In genomic region chr11:50850989-50851601, GRCm38 (mm10) we compare ENCODE assay signal across 9 mouse cellular contexts. TPM values are rescaled to one million over a fixed set of nuclear protein-coding genes. Genes with fewer than 3 reads are reported as not detected.
DNase-seq lines count a peak whose midpoint lies in the region; ATAC-seq and TF ChIP-seq lines count a peak whose summit lies in the region.
"Had no signal": no experiment of that assay in that cellular context is flagged by ENCODE, and none has a peak within 500 bp of the region (broad histone marks: within the 10 kb centered on the region; RNA-seq: fewer than 3 reads in every experiment).

No protein-coding gene starts in this region.

- TF ChIP-seq CTCF in ES-Bruce4 (IDR thresholded peaks at IDR 0.05; ENCODE audit: low read depth, low read length), result no peak

- H3K9ac ChIP-seq in heart, embryonic 11.5 days (ENCODE audit: low read depth, low read length), result 0 out of 2 replicates have a peak overlapping the region, but pooled peaks have one; percentile 28
- peak overlapping the region; percentile 27 for H3K9ac ChIP-seq in ES-Bruce4 (ENCODE audit: low read depth, poor library complexity, severe bottlenecking)
- H3K9ac ChIP-seq in embryonic facial prominence, embryonic 14.5 days (ENCODE audit: low read depth, low read length), result peak overlapping the region; percentile 44
- peak overlapping the region; percentile 11; the same call in 1 of the 2 replicates for H3K9ac ChIP-seq in intestine, embryonic 16.5 days (ENCODE audit: low read depth, low read length)
- peak overlapping the region; percentile 59; the same call in 1 of the 2 replicates for H3K9ac ChIP-seq in midbrain, embryonic 14.5 days (replicated peaks; ENCODE audit: low read length)

- no peak overlapping the region for H3K27ac ChIP-seq in heart, embryonic 11.5 days (ENCODE audit: low read depth, low read length)
- H3K27ac ChIP-seq in ES-Bruce4 (ENCODE audit: insufficient read depth, low read length), result no peak overlapping the region
- H3K27ac ChIP-seq in embryonic facial prominence, embryonic 14.5 days (replicated peaks; ENCODE audit: low read depth, low read length), result no peak overlapping the region
- no peak overlapping the region for H3K27ac ChIP-seq in intestine, embryonic 16.5 days (ENCODE audit: low read length)
- H3K27ac ChIP-seq in midbrain, embryonic 14.5 days (replicated peaks; ENCODE audit: low read depth, low read length), result no peak overlapping the region

- ATAC-seq in heart, embryonic 11.5 days (replicated peaks; ENCODE audit: insufficient number of reproducible peaks, low FRiP score, low TSS enrichment), result no peak
- ATAC-seq in embryonic facial prominence, embryonic 14.5 days (ENCODE audit: low read depth), result no peak
- ATAC-seq in intestine, embryonic 16.5 days, result peak; percentile 46; the same call in 1 of the 2 replicates
- ATAC-seq in midbrain, embryonic 14.5 days (ENCODE audit: low FRiP score, low TSS enrichment), result 0 out of 2 replicates have a peak, but pooled peaks have one; percentile 6

- H3K4me1 ChIP-seq in heart, embryonic 11.5 days (ENCODE audit: control insufficient read depth, insufficient read depth, low read length), result peaks cover 8% of the 10 kb centered on the region
- peaks cover 1% of the 10 kb centered on the region for H3K4me1 ChIP-seq in ES-Bruce4 (ENCODE audit: control insufficient read depth, insufficient read depth, low read length)
- H3K4me1 ChIP-seq in embryonic facial prominence, embryonic 14.5 days (ENCODE audit: control insufficient read depth, insufficient read depth, low read length), result peaks cover 6% of the 10 kb centered on the region; the same call in 1 of the 2 replicates
- H3K4me1 ChIP-seq in intestine, embryonic 16.5 days (ENCODE audit: control insufficient read depth, insufficient read depth, low read length), result peaks cover 10% of the 10 kb centered on the region
- peaks cover 8% of the 10 kb centered on the region for H3K4me1 ChIP-seq in midbrain, embryonic 14.5 days (ENCODE audit: control insufficient read depth, insufficient read depth, low read length)

- peaks cover 3% of the 10 kb centered on the region; the same call in 1 of the 2 replicates for H3K9me3 ChIP-seq in heart, embryonic 11.5 days (replicated peaks; ENCODE audit: control insufficient read depth, low read length)
- H3K9me3 ChIP-seq in ES-Bruce4 (replicated peaks; ENCODE audit: control insufficient read depth, insufficient read depth, low read length, poor library complexity, severe bottlenecking), result no peaks in the 10 kb centered on the region
- peaks cover 3% of the 10 kb centered on the region; the same call in 1 of the 2 replicates for H3K9me3 ChIP-seq in embryonic facial prominence, embryonic 14.5 days (ENCODE audit: control insufficient read depth, low read length)
- H3K9me3 ChIP-seq in intestine, embryonic 16.5 days (ENCODE audit: control insufficient read depth, low read length), result no peaks in the 10 kb centered on the region; the same call in 1 of the 2 replicates
- H3K9me3 ChIP-seq in midbrain, embryonic 14.5 days (ENCODE audit: control insufficient read depth, low read length), result 0 out of 2 replicates have a peak, but pooled peaks cover 4% of the 10 kb centered on the region

- H3K4me3 ChIP-seq in heart, embryonic 11.5 days (ENCODE audit: low read depth, low read length), result peak overlapping the region; percentile 53
- H3K4me3 ChIP-seq in ES-Bruce4 (ENCODE audit: low read depth, low read length), result peak overlapping the region; percentile 50
- H3K4me3 ChIP-seq in embryonic facial prominence, embryonic 14.5 days (ENCODE audit: low read depth, low read length), result peak overlapping the region; percentile 43
- peak overlapping the region; percentile 48 for H3K4me3 ChIP-seq in intestine, embryonic 16.5 days (ENCODE audit: low read length)
- peak overlapping the region; percentile 46 for H3K4me3 ChIP-seq in midbrain, embryonic 14.5 days (replicated peaks; ENCODE audit: low read depth, low read length)

- peaks cover 52% of the 10 kb centered on the region for H3K27me3 ChIP-seq in heart, embryonic 11.5 days (ENCODE audit: control insufficient read depth, insufficient read depth, low read length)
- H3K27me3 ChIP-seq in ES-Bruce4 (ENCODE audit: control insufficient read depth, insufficient read depth, low read length, poor library complexity, severe bottlenecking), result peaks cover 14% of the 10 kb centered on the region
- H3K27me3 ChIP-seq in embryonic facial prominence, embryonic 14.5 days (replicated peaks; ENCODE audit: control insufficient read depth, insufficient read depth, low read length), result peaks cover 55% of the 10 kb centered on the region
- H3K27me3 ChIP-seq in intestine, embryonic 16.5 days (replicated peaks; ENCODE audit: control insufficient read depth, insufficient read depth, low read length), result peaks cover 55% of the 10 kb centered on the region
- peaks cover 54% of the 10 kb centered on the region for H3K27me3 ChIP-seq in midbrain, embryonic 14.5 days (ENCODE audit: control insufficient read depth, insufficient read depth, low read length)

- H3K36me3 ChIP-seq in heart, embryonic 11.5 days (ENCODE audit: control insufficient read depth, insufficient read depth, low read length), result no peaks in the 10 kb centered on the region
- no peaks in the 10 kb centered on the region for H3K36me3 ChIP-seq in ES-Bruce4 (ENCODE audit: control insufficient read depth, insufficient read depth, low read length, poor library complexity, severe bottlenecking)
- no peaks in the 10 kb centered on the region for H3K36me3 ChIP-seq in embryonic facial prominence, embryonic 14.5 days (ENCODE audit: control insufficient read depth, insufficient read depth, low read length)
- no peaks in the 10 kb centered on the region for H3K36me3 ChIP-seq in intestine, embryonic 16.5 days (ENCODE audit: control insufficient read depth, insufficient read depth, low read length)
- H3K36me3 ChIP-seq in midbrain, embryonic 14.5 days (ENCODE audit: control insufficient read depth, insufficient read depth, low read length), result no peaks in the 10 kb centered on the region

- no peak for TF ChIP-seq EP300 in ES-Bruce4 (IDR thresholded peaks at IDR 0.05; ENCODE audit: insufficient read depth, low read depth, low read length)

- no peak for TF ChIP-seq POLR2A in ES-Bruce4 (IDR thresholded peaks at IDR 0.05; ENCODE audit: insufficient read depth, low read length)

- peak overlapping the region; percentile 94 for H3K4me2 ChIP-seq in heart, embryonic 11.5 days
- H3K4me2 ChIP-seq in embryonic facial prominence, embryonic 14.5 days (ENCODE audit: low read depth, low read length), result peak overlapping the region; percentile 83
- peak overlapping the region; percentile 85 for H3K4me2 ChIP-seq in intestine, embryonic 16.5 days (ENCODE audit: low read depth, low read length)
- H3K4me2 ChIP-seq in midbrain, embryonic 14.5 days (ENCODE audit: low read length), result peak overlapping the region; percentile 92

- WGBS in heart, embryonic 11.5 days (ENCODE audit: insufficient replicate concordance), result under 1% methylated on average over 68 of the region's 72 CpGs
- under 1% methylated on average over 26 of the region's 72 CpGs for WGBS in embryonic facial prominence, embryonic 14.5 days
- WGBS in intestine, embryonic 16.5 days, result under 1% methylated on average over 70 of the region's 72 CpGs
- WGBS in midbrain, embryonic 14.5 days, result under 1% methylated on average over 72 of the region's 72 CpGs

- no peak for DNase-seq in heart, adult 18-20 months
- peak; percentile 2 for DNase-seq in embryonic facial prominence, embryonic 14.5 days (ENCODE audit: low spot score)
- peak; percentile 61 for DNase-seq in midbrain, embryonic 14.5 days
- no peak for DNase-seq in ovary, postnatal 10 days (ENCODE audit: low spot score)
- no peak for DNase-seq in layer of hippocampus, adult 8-10 months (ENCODE audit: low spot score in 2 of 2)

RNA-seq across cellular contexts. Expression of gene Grm6, which starts 0.6 kb away (rescaled TPM):
- 0.04 TPM in 1 of 2 replicates, not detected in the other for polyA plus RNA-seq in heart, embryonic 11.5 days (2014; fragmentation: Nextera tagmentation; extraction: Ambion mirVana)
- under 1 TPM in 1 of 2 experiments, not detected in 1; 0.28 TPM for total RNA-seq in heart, adult 18-20 months (2021)
- 0.25 TPM in 1 of 2 replicates, not detected in the other for polyA plus RNA-seq in ES-Bruce4 (2011; ENCODE audit: insufficient read depth, insufficient read length, low read depth, missing spikeins)
- 0.05 and 0.13 TPM in 2 replicates for polyA plus RNA-seq in embryonic facial prominence, embryonic 14.5 days (2014; fragmentation: Nextera tagmentation; extraction: Ambion mirVana)
- not detected in 2 replicates for polyA plus RNA-seq in intestine, embryonic 16.5 days (2015; fragmentation: Nextera tagmentation; extraction: Ambion mirVana)
- not detected in 2 replicates for polyA plus RNA-seq in midbrain, embryonic 14.5 days (2014; fragmentation: Nextera tagmentation; extraction: Ambion mirVana)
- not detected for total RNA-seq in layer of hippocampus, adult 8-10 months (2022)
- total RNA-seq: left cerebral cortex, postnatal 36 days had no signal

RNA-seq across cellular contexts. Expression of gene Zfp879, which starts 9.7 kb away (rescaled TPM):
- 0.50 and 0.63 TPM in 2 replicates for polyA plus RNA-seq in heart, embryonic 11.5 days (2014; fragmentation: Nextera tagmentation; extraction: Ambion mirVana)
- 1 to 10 TPM; 1.4 to 1.6 TPM for total RNA-seq in heart, adult 18-20 months (2021)
- 0.45 and 0.50 TPM in 2 replicates for polyA plus RNA-seq in ES-Bruce4 (2011; ENCODE audit: insufficient read depth, insufficient read length, low read depth, missing spikeins)
- polyA plus RNA-seq in embryonic facial prominence, embryonic 14.5 days (2014; fragmentation: Nextera tagmentation; extraction: Ambion mirVana), result 0.79 and 0.81 TPM in 2 replicates
- 0.43 and 0.45 TPM in 2 replicates for polyA plus RNA-seq in intestine, embryonic 16.5 days (2015; fragmentation: Nextera tagmentation; extraction: Ambion mirVana)
- 1.6 and 1.9 TPM in 2 replicates for polyA plus RNA-seq in midbrain, embryonic 14.5 days (2014; fragmentation: Nextera tagmentation; extraction: Ambion mirVana)
- total RNA-seq in layer of hippocampus, adult 8-10 months (2022), result 1 to 10 TPM; 3.0 to 4.7 (median 3.9) TPM

RNA-seq across cellular contexts. Expression of gene Zfp354c, which starts 23.6 kb away (rescaled TPM):
- 16.9 and 20.4 TPM in 2 replicates for polyA plus RNA-seq in heart, embryonic 11.5 days (2014; fragmentation: Nextera tagmentation; extraction: Ambion mirVana)
- 1 to 10 TPM; 2.1 to 3.6 TPM for total RNA-seq in heart, adult 18-20 months (2021)
- polyA plus RNA-seq in ES-Bruce4 (2011; ENCODE audit: insufficient read depth, insufficient read length, low read depth, missing spikeins), result 13.7 and 13.8 TPM in 2 replicates
- 45.9 and 49.4 TPM in 2 replicates for polyA plus RNA-seq in embryonic facial prominence, embryonic 14.5 days (2014; fragmentation: Nextera tagmentation; extraction: Ambion mirVana)
- 11.1 and 11.6 TPM in 2 replicates for polyA plus RNA-seq in intestine, embryonic 16.5 days (2015; fragmentation: Nextera tagmentation; extraction: Ambion mirVana)
- 61.3 and 83.5 TPM in 2 replicates for polyA plus RNA-seq in midbrain, embryonic 14.5 days (2014; fragmentation: Nextera tagmentation; extraction: Ambion mirVana)
- 10 to 100 TPM; 43.0 to 51.2 (median 48.0) TPM for total RNA-seq in layer of hippocampus, adult 8-10 months (2022)

RNA-seq across cellular contexts. Expression of gene Zfp454, which starts 36.4 kb away (rescaled TPM):
- polyA plus RNA-seq in heart, embryonic 11.5 days (2014; fragmentation: Nextera tagmentation; extraction: Ambion mirVana), result 2.8 and 4.6 TPM in 2 replicates
- under 1 TPM; 0.69 to 0.89 TPM for total RNA-seq in heart, adult 18-20 months (2021)
- 2.1 and 2.3 TPM in 2 replicates for polyA plus RNA-seq in ES-Bruce4 (2011; ENCODE audit: insufficient read depth, insufficient read length, low read depth, missing spikeins)
- 6.8 and 8.2 TPM in 2 replicates for polyA plus RNA-seq in embryonic facial prominence, embryonic 14.5 days (2014; fragmentation: Nextera tagmentation; extraction: Ambion mirVana)
- polyA plus RNA-seq in intestine, embryonic 16.5 days (2015; fragmentation: Nextera tagmentation; extraction: Ambion mirVana), result 3.0 and 4.9 TPM in 2 replicates
- 12.5 and 15.7 TPM in 2 replicates for polyA plus RNA-seq in midbrain, embryonic 14.5 days (2014; fragmentation: Nextera tagmentation; extraction: Ambion mirVana)
- total RNA-seq in layer of hippocampus, adult 8-10 months (2022), result 1 to 10 TPM; 5.4 to 7.4 (median 6.7) TPM

Comparison
In these comparisons a context has a peak if more than half of its experiments do, and no peak if none do; other contexts are left out.
1. ATAC-seq: peak in intestine, embryonic 16.5 days (single experiment) and midbrain, embryonic 14.5 days (single experiment); none in heart, embryonic 11.5 days (single experiment) and embryonic facial prominence, embryonic 14.5 days (single experiment).
2. DNase-seq: peak in embryonic facial prominence, embryonic 14.5 days (single experiment) and midbrain, embryonic 14.5 days (single experiment); none in heart, adult 18-20 months (0 of 2), ovary, postnatal 10 days (single experiment) and layer of hippocampus, adult 8-10 months (0 of 2).
3. Peak in every context shown above with its lines, with median percentiles within 50 percentile points of each other: H3K4me2 ChIP-seq, H3K4me3 ChIP-seq and H3K9ac ChIP-seq.